In genomic region chr2:160733131-160733531, GRCm38 (mm10) we compare ENCODE assay signal across 9 mouse cellular contexts. TPM values are rescaled to one million over a fixed set of nuclear protein-coding genes. Genes with fewer than 3 reads are reported as not detected.
DNase-seq lines count a peak whose midpoint lies in the region; ATAC-seq lines count a peak whose summit lies in the region.
"Had no signal": no experiment of that assay in that cellular context is flagged by ENCODE, and none has a peak within 500 bp of the region (broad histone marks: within the 10 kb centered on the region; RNA-seq: fewer than 3 reads in every experiment).

No protein-coding gene starts in this region.

- no peaks in the 10 kb centered on the region for H3K9me3 ChIP-seq in hindbrain, embryonic 11.5 days (ENCODE audit: control insufficient read depth, low read length)
- H3K9me3 ChIP-seq in midbrain, embryonic 12.5 days, result no peaks in the 10 kb centered on the region

- H3K4me3 ChIP-seq in hindbrain, embryonic 11.5 days (ENCODE audit: low read depth, low read length), result peak overlapping the region; percentile 90
- peak overlapping the region; percentile 92 for H3K4me3 ChIP-seq in midbrain, embryonic 12.5 days
- H3K4me3 ChIP-seq: erythroblast, embryonic 14.5 days had no signal

- H3K9ac ChIP-seq in hindbrain, embryonic 11.5 days (ENCODE audit: low read depth, low read length), result peak overlapping the region; percentile 44; the same call in 1 of the 2 replicates
- peak overlapping the region; percentile 98 for H3K9ac ChIP-seq in midbrain, embryonic 12.5 days (replicated peaks)

- no peak for ATAC-seq in cerebellum, adult (ENCODE audit: insufficient number of reproducible peaks, low FRiP score, low TSS enrichment)
- ATAC-seq in hindbrain, embryonic 11.5 days (ENCODE audit: low FRiP score), result no peak
- no peak for ATAC-seq in midbrain, embryonic 12.5 days (ENCODE audit: low FRiP score, low read depth)

- H3K36me3 ChIP-seq in hindbrain, embryonic 11.5 days (ENCODE audit: control insufficient read depth, insufficient read depth, low read length), result peaks cover 6% of the 10 kb centered on the region; the same call in 1 of the 2 replicates
- H3K36me3 ChIP-seq in midbrain, embryonic 12.5 days, result peaks cover 38% of the 10 kb centered on the region

- 75% methylated on average over 7 of the region's 7 CpGs for WGBS in hindbrain, embryonic 11.5 days
- 77% methylated on average over 7 of the region's 7 CpGs for WGBS in midbrain, embryonic 12.5 days

- H3K4me2 ChIP-seq in hindbrain, embryonic 11.5 days (replicated peaks; ENCODE audit: low read depth, low read length), result peak overlapping the region; percentile 91
- H3K4me2 ChIP-seq in midbrain, embryonic 12.5 days (replicated peaks), result peak overlapping the region; percentile 92

- no peak overlapping the region for H3K27ac ChIP-seq in hindbrain, embryonic 11.5 days (ENCODE audit: low read depth, low read length)
- H3K27ac ChIP-seq in midbrain, embryonic 12.5 days (replicated peaks), result no peak overlapping the region

- DNase-seq in cerebellum, adult 9-11 months, result peak; percentile 25
- DNase-seq in CD4-positive, CD25-positive, alpha-beta regulatory T cell, adult 2 months (ENCODE audit: low read depth, low spot score), result peak; percentile 82
- no peak for DNase-seq in hindbrain, embryonic 11.5 days (ENCODE audit: low spot score)
- DNase-seq in right cerebral cortex, postnatal 25 days, result no peak
- DNase-seq in retina, embryonic 14.5 days (ENCODE audit: low spot score), result no peak
- DNase-seq in adrenal gland, postnatal 36 days, result no peak

- no peaks in the 10 kb centered on the region for H3K27me3 ChIP-seq in hindbrain, embryonic 11.5 days (ENCODE audit: control insufficient read depth, insufficient read depth, low read length)
- H3K27me3 ChIP-seq in midbrain, embryonic 12.5 days, result 0 out of 2 replicates have a peak, but pooled peaks cover 3% of the 10 kb centered on the region

- peaks cover 7% of the 10 kb centered on the region; the same call in 1 of the 2 replicates for H3K4me1 ChIP-seq in hindbrain, embryonic 11.5 days (replicated peaks; ENCODE audit: control insufficient read depth, insufficient read depth, low read length)
- peaks cover 57% of the 10 kb centered on the region for H3K4me1 ChIP-seq in midbrain, embryonic 12.5 days

RNA-seq across cellular contexts. Expression of gene Plcg1, which starts 2.0 kb away (rescaled TPM):
- 67.8 and 73.3 TPM in 2 replicates for polyA plus RNA-seq in hindbrain, embryonic 11.5 days (2014; fragmentation: Nextera tagmentation; extraction: Ambion mirVana)
- 108 and 110 TPM in 2 replicates for polyA plus RNA-seq in midbrain, embryonic 12.5 days (2016; fragmentation: Nextera tagmentation; extraction: Ambion mirVana)
- total RNA-seq in adrenal gland, postnatal 36 days (2021), result 10 to 100 TPM; 51.7 to 62.2 TPM

Comparison
In these comparisons a context has a peak if more than half of its experiments do, and no peak if none do; other contexts are left out.
1. DNase-seq: peak in cerebellum, adult 9-11 months (single experiment) and CD4-positive, CD25-positive, alpha-beta regulatory T cell, adult 2 months (single experiment); none in hindbrain, embryonic 11.5 days (single experiment), right cerebral cortex, postnatal 25 days (single experiment), retina, embryonic 14.5 days (single experiment) and adrenal gland, postnatal 36 days (0 of 2).